In the genomic region with DNA sequence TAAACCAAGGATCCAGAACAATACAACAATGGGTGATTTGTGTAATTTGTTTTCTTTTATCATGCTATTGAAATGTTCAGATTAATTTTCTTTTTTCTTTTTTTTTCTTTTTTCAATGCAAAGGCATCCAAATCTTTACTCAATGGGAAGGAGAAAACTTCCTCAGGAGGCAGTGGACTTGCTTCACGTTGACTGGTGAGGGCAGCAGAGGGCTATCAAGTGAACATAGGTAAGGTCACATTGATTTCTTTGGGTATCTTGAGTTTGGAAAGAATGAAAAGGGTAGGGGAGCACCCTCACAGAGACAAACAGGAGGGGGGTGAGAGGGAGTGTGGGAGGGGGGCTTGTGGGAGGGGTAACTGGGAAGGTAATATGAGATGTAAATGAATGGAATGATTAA, we compare ENCODE assay signal across 14 mouse cellular contexts.
A peak's percentile ranks its signal among the peaks of the same experiment; 100 is the strongest.
DNase-seq lines count a peak whose midpoint lies in the region; ATAC-seq and TF ChIP-seq lines count a peak whose summit lies in the region.
"Had no signal": no experiment of that assay in that cellular context is flagged by ENCODE, and none has a peak within 500 bp of the region (broad histone marks: within the 10 kb centered on the region; RNA-seq: fewer than 3 reads in every experiment).

No protein-coding gene starts in this region.

- 15% methylated on average over 1 of the region's 1 CpGs for WGBS in intestine, postnatal 0 days
- WGBS in intestine, embryonic 16.5 days: 18% methylated on average over 1 of the region's 1 CpGs
- WGBS in midbrain, embryonic 12.5 days: 14% methylated on average over 1 of the region's 1 CpGs
- WGBS in midbrain, embryonic 15.5 days: 18% methylated on average over 1 of the region's 1 CpGs
- WGBS in midbrain, embryonic 14.5 days: 36% methylated on average over 1 of the region's 1 CpGs

- H3K36me3 ChIP-seq in intestine, postnatal 0 days (ENCODE audit: control insufficient read depth, insufficient read depth): no peaks in the 10 kb centered on the region
- H3K36me3 ChIP-seq in intestine, embryonic 16.5 days (ENCODE audit: control insufficient read depth, insufficient read depth, low read length): no peaks in the 10 kb centered on the region
- H3K36me3 ChIP-seq in midbrain, embryonic 12.5 days: no peaks in the 10 kb centered on the region
- no peaks in the 10 kb centered on the region for H3K36me3 ChIP-seq in midbrain, embryonic 15.5 days (replicated peaks)
- H3K36me3 ChIP-seq in midbrain, embryonic 14.5 days (ENCODE audit: control insufficient read depth, insufficient read depth, low read length): no peaks in the 10 kb centered on the region
- H3K36me3 ChIP-seq: liver, embryonic 15.5 days; neural tube, embryonic 13.5 days; stomach, embryonic 15.5 days had no signal

- no peaks in the 10 kb centered on the region for H3K27me3 ChIP-seq in intestine, postnatal 0 days (replicated peaks; ENCODE audit: control insufficient read depth, insufficient read depth, low read length)
- no peaks in the 10 kb centered on the region for H3K27me3 ChIP-seq in intestine, embryonic 16.5 days (replicated peaks; ENCODE audit: control insufficient read depth, insufficient read depth, low read length)
- no peaks in the 10 kb centered on the region for H3K27me3 ChIP-seq in midbrain, embryonic 12.5 days
- no peaks in the 10 kb centered on the region for H3K27me3 ChIP-seq in midbrain, embryonic 15.5 days (replicated peaks)
- H3K27me3 ChIP-seq in midbrain, embryonic 14.5 days (ENCODE audit: control insufficient read depth, insufficient read depth, low read length): no peaks in the 10 kb centered on the region
- H3K27me3 ChIP-seq: liver, embryonic 15.5 days; neural tube, embryonic 13.5 days; stomach, embryonic 15.5 days had no signal

- DNase-seq in NIH3T3 (ENCODE audit: low read depth) (peak; percentile 22), MN1 (ENCODE audit: low spot score) (no peak)
- DNase-seq in midbrain, embryonic 14.5 days: peak; percentile 57
- DNase-seq in spleen, postnatal 14 days (ENCODE audit: low spot score in 2 of 2): no peak
- DNase-seq: cerebellum, postnatal 36 days; layer of hippocampus, postnatal 36 days had no signal

- ATAC-seq in intestine, postnatal 0 days: no peak
- no peak for ATAC-seq in intestine, embryonic 16.5 days
- ATAC-seq in midbrain, embryonic 12.5 days (ENCODE audit: low FRiP score, low read depth): peak; percentile 66
- no peak for ATAC-seq in midbrain, embryonic 15.5 days (replicated peaks)
- ATAC-seq in midbrain, embryonic 14.5 days (ENCODE audit: low FRiP score, low TSS enrichment): no peak; the same call in 1 of the 2 replicates

- H3K4me3 ChIP-seq in intestine, postnatal 0 days (ENCODE audit: low read depth, low read length): no peak overlapping the region
- no peak overlapping the region for H3K4me3 ChIP-seq in intestine, embryonic 16.5 days (ENCODE audit: low read length)
- no peak overlapping the region for H3K4me3 ChIP-seq in midbrain, embryonic 12.5 days
- no peak overlapping the region for H3K4me3 ChIP-seq in midbrain, embryonic 15.5 days
- H3K4me3 ChIP-seq in midbrain, embryonic 14.5 days (replicated peaks; ENCODE audit: low read depth, low read length): no peak overlapping the region
- H3K4me3 ChIP-seq: liver, embryonic 15.5 days; neural tube, embryonic 13.5 days; stomach, embryonic 15.5 days had no signal

- no peaks in the 10 kb centered on the region for H3K4me1 ChIP-seq in intestine, postnatal 0 days (replicated peaks; ENCODE audit: control insufficient read depth, insufficient read depth, low read length)
- H3K4me1 ChIP-seq in intestine, embryonic 16.5 days (ENCODE audit: control insufficient read depth, insufficient read depth, low read length): no peaks in the 10 kb centered on the region
- no peaks in the 10 kb centered on the region for H3K4me1 ChIP-seq in midbrain, embryonic 12.5 days
- no peaks in the 10 kb centered on the region for H3K4me1 ChIP-seq in midbrain, embryonic 15.5 days
- H3K4me1 ChIP-seq in midbrain, embryonic 14.5 days (ENCODE audit: control insufficient read depth, insufficient read depth, low read length): no peaks in the 10 kb centered on the region
- H3K4me1 ChIP-seq: liver, embryonic 15.5 days; neural tube, embryonic 13.5 days; stomach, embryonic 15.5 days had no signal

- no peak overlapping the region for H3K27ac ChIP-seq in intestine, postnatal 0 days (ENCODE audit: low read depth, low read length)
- H3K27ac ChIP-seq in intestine, embryonic 16.5 days (ENCODE audit: low read length): no peak overlapping the region
- H3K27ac ChIP-seq in midbrain, embryonic 12.5 days (replicated peaks): no peak overlapping the region
- H3K27ac ChIP-seq in midbrain, embryonic 15.5 days: no peak overlapping the region
- H3K27ac ChIP-seq in midbrain, embryonic 14.5 days (replicated peaks; ENCODE audit: low read depth, low read length): no peak overlapping the region
- H3K27ac ChIP-seq: hindbrain, embryonic 14.5 days; liver, embryonic 15.5 days; neural tube, embryonic 13.5 days; stomach, embryonic 15.5 days had no signal

- no peak overlapping the region for H3K4me2 ChIP-seq in intestine, postnatal 0 days (replicated peaks; ENCODE audit: low read depth)
- H3K4me2 ChIP-seq in intestine, embryonic 16.5 days (ENCODE audit: low read depth, low read length): no peak overlapping the region
- H3K4me2 ChIP-seq in midbrain, embryonic 12.5 days (replicated peaks): no peak overlapping the region
- no peak overlapping the region for H3K4me2 ChIP-seq in midbrain, embryonic 15.5 days
- no peak overlapping the region for H3K4me2 ChIP-seq in midbrain, embryonic 14.5 days (ENCODE audit: low read length)
- H3K4me2 ChIP-seq: hindbrain, embryonic 14.5 days; liver, embryonic 15.5 days; neural tube, embryonic 13.5 days; stomach, embryonic 15.5 days had no signal

- no peaks in the 10 kb centered on the region for H3K9me3 ChIP-seq in intestine, postnatal 0 days (ENCODE audit: control insufficient read depth)
- no peaks in the 10 kb centered on the region for H3K9me3 ChIP-seq in intestine, embryonic 16.5 days (ENCODE audit: control insufficient read depth, low read length)
- no peaks in the 10 kb centered on the region for H3K9me3 ChIP-seq in midbrain, embryonic 12.5 days
- H3K9me3 ChIP-seq in midbrain, embryonic 15.5 days: no peaks in the 10 kb centered on the region
- no peaks in the 10 kb centered on the region for H3K9me3 ChIP-seq in midbrain, embryonic 14.5 days (ENCODE audit: control insufficient read depth, low read length)
- H3K9me3 ChIP-seq: liver, embryonic 15.5 days; neural tube, embryonic 13.5 days; stomach, embryonic 15.5 days had no signal

- peak; percentile 43 for TF ChIP-seq CTCF in intestine, postnatal 0 days (IDR thresholded peaks at IDR 0.05; ENCODE audit: low read depth)

- no peak overlapping the region for H3K9ac ChIP-seq in intestine, postnatal 0 days (ENCODE audit: low read depth, low read length)
- H3K9ac ChIP-seq in intestine, embryonic 16.5 days (ENCODE audit: low read depth, low read length): no peak overlapping the region
- no peak overlapping the region for H3K9ac ChIP-seq in midbrain, embryonic 12.5 days (replicated peaks)
- H3K9ac ChIP-seq in midbrain, embryonic 15.5 days: no peak overlapping the region
- no peak overlapping the region for H3K9ac ChIP-seq in midbrain, embryonic 14.5 days (replicated peaks; ENCODE audit: low read length)
- H3K9ac ChIP-seq: hindbrain, embryonic 14.5 days; liver, embryonic 15.5 days; neural tube, embryonic 13.5 days; stomach, embryonic 15.5 days had no signal

Comparison
In these comparisons a context has a peak if more than half of its experiments do, and no peak if none do; other contexts are left out.
1. DNase-seq: peak in NIH3T3 (single experiment) and midbrain, embryonic 14.5 days (single experiment); none in MN1 (single experiment) and spleen, postnatal 14 days (0 of 2).